Mouse (Mus musculus) cortical plate, adult 2 months (tissue): Measurements from ENCODE around the gene Wdr24.

ENCODE experiments used
- CTCF ChIP-seq: fragments of 200-500 bp; IDR thresholded peaks from 2 replicates; pipeline ENCODE4 v1.5.1; 2011; ENCODE audit warnings: mild to moderate bottlenecking, control low read depth, low read length; ENCODE audit not compliant: insufficient read depth; ENCODE audit errors: extremely low read depth
- POLR2A ChIP-seq: fragments of 200-500 bp; IDR thresholded peaks from 2 replicates; pipeline ENCODE4 v1.6.1; 2011; ENCODE audit warnings: mild to moderate bottlenecking, low read length, control low read depth; ENCODE audit not compliant: insufficient read depth; ENCODE audit errors: extremely low read depth

DNA sequence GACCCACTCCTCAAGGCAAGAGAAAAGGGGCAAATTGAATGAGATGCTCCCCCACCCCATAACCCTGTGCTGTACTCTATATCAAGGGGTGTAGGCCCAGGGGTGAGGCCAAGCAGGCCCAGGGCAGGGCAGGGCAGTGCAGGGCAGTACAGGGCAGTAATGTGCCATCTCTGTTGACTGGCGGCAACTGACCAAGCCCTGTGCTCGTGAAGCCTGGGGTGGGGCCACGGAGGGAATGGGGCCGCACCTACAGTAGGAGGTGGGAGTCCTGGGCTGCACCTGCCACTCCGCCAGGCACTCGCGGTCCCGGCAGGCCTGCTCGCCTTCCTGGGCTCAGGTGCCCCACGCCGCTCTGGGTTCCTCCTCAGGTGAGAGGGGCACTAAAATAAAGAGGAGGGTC, 41.9 kb downstream of the Wdr24 start:
- TF ChIP-seq CTCF = no peak
- no peak for TF ChIP-seq POLR2A
